Mouse (Mus musculus): ENCODE results near the gene Etaa1.

DNA sequence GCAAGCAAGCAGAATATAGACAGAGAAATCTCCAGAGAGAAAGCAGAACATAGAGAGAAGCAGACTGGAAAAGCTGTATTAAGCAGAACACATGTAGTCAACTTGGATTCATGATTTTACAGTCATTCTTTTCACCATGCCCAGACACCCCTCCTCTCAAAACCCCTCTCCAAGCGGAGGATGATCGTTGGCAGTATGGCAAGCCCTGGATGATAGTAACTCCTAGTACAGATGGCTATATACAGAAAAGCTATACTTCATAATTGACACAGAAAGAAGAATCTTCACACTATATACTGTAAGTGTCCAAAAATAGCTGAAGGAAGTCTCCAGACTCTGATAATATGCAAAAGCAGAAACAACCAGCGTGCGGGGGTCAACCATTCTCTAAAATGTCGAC is 36.6 kb downstream of the Etaa1 start:
- no peak for TF ChIP-seq GATA1 (IDR thresholded peaks at IDR 0.05; ENCODE audit: borderline replicate concordance, low read length)
- no peak for TF ChIP-seq FLI1 (IDR thresholded peaks at IDR 0.05; ENCODE audit: low read length)
